Comparison of ENCODE assay signal across 8 mouse cellular contexts in the genomic region with DNA sequence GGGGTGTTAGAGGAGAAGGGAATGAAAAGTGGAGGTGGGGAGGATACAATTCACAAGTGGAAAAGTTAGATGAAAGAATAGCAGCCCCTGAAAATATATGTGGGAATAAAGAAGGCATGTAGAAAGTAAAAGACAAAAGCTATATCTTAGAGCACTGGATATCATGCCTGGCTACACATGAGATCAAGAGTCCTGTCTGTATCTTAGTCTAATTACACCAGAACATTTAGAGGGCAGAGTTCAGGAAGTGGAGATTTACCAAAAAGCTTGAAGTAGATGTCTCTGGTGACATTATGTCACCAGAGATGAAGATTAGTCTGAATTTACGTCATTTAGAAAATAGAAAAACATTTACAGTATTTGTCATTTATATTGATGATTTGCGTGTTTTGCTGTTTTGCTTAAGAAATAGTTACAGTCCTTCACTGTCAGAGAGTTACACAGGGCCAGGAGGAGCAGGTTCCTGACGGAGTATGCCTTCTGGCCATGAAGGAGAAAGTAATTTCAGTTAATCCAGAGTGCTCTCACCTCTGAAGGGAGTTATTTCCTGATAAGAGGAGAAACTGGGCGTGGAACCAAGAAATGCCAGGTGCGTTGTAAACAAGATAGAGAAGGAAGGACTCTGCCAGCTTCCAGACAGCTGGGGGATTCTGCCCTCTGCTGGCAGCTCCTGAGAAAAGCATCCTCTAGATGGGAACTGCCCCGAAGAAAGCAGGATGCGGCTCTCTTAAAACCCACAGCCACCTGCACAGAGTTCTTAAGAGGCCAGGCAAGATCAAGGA.
A peak's percentile ranks its signal among the peaks of the same experiment; 100 is the strongest.
DNase-seq lines count a peak whose midpoint lies in the region; ATAC-seq and TF ChIP-seq lines count a peak whose summit lies in the region.

No protein-coding gene starts in this region.

- 23% methylated on average over 7 of the region's 7 CpGs for WGBS in heart, embryonic 16.5 days
- 26% methylated on average over 7 of the region's 7 CpGs for WGBS in lung, adult 2 months

- no peaks in the 10 kb centered on the region for H3K9me3 ChIP-seq in heart, embryonic 16.5 days (replicated peaks; ENCODE audit: control insufficient read depth, low read length)

- H3K36me3 ChIP-seq in heart, embryonic 16.5 days (ENCODE audit: control insufficient read depth, insufficient read depth): no peaks in the 10 kb centered on the region

- H3K4me2 ChIP-seq in heart, embryonic 16.5 days (ENCODE audit: low read depth, low read length): peak overlapping the region; percentile 50

- TF ChIP-seq POLR2A in lung, adult 2 months (IDR thresholded peaks at IDR 0.05; ENCODE audit: borderline replicate concordance, extremely low read depth, low read depth, low read length): no peak

- H3K4me1 ChIP-seq in heart, embryonic 16.5 days (ENCODE audit: control insufficient read depth, insufficient read depth, low read length): 0 out of 2 replicates have a peak, but pooled peaks cover 2% of the 10 kb centered on the region
- no peaks in the 10 kb centered on the region for H3K4me1 ChIP-seq in lung, adult 2 months (ENCODE audit: control insufficient read depth, insufficient read depth, low read length)

- H3K27ac ChIP-seq in heart, embryonic 16.5 days (ENCODE audit: low read length): no peak overlapping the region

- H3K27me3 ChIP-seq in heart, embryonic 16.5 days (ENCODE audit: control insufficient read depth, insufficient read depth, low read length): no peaks in the 10 kb centered on the region

- no peak overlapping the region for H3K9ac ChIP-seq in heart, embryonic 16.5 days (ENCODE audit: low read length)

- ATAC-seq in heart, embryonic 16.5 days (replicated peaks; ENCODE audit: extremely low read depth, insufficient read depth, low FRiP score): 0 out of 2 replicates have a peak, but pooled peaks have one; percentile 55

- peak; percentile 79 for TF ChIP-seq CTCF in lung, adult 2 months (IDR thresholded peaks at IDR 0.05; ENCODE audit: insufficient read depth, low read length)

- peak; percentile 53 for DNase-seq in 416B (ENCODE audit: low read depth)
- peak; percentile 22 for DNase-seq in adrenal gland, adult 8-10 months
- DNase-seq in embryo, embryonic 11.5 days (ENCODE audit: low read depth, low spot score): peak; percentile 37
- peak; percentile 75 for DNase-seq in kidney, postnatal 14 days
- DNase-seq in lung, adult 2 months: peak; percentile 72
- peak; percentile 69 for DNase-seq in ovary, postnatal 14 days (ENCODE audit: low spot score)
- peak; percentile 56 for DNase-seq in thymus, postnatal 14 days

- no peak overlapping the region for H3K4me3 ChIP-seq in heart, embryonic 16.5 days (ENCODE audit: low read length)
- no peak overlapping the region for H3K4me3 ChIP-seq in lung, adult 2 months (replicated peaks; ENCODE audit: extremely low read depth, low read depth, low read length)

Comparison
In these comparisons a context has a peak if more than half of its experiments do, and no peak if none do; other contexts are left out.
1. DNase-seq: peak in every context shown above with its lines; median percentile 75 in kidney, postnatal 14 days; 72 in lung, adult 2 months; 69 in ovary, postnatal 14 days; 56 in thymus, postnatal 14 days; 53 in 416B; 37 in embryo, embryonic 11.5 days; 22 in adrenal gland, adult 8-10 months.